Mouse (Mus musculus) brown adipose tissue, adult 24 weeks (tissue): ENCODE data around the gene Cyp2d11. TPM values are rescaled to one million over a fixed set of nuclear protein-coding genes. Genes with fewer than 3 reads are reported as not detected.
A peak's percentile ranks its signal among the peaks of the same experiment; 100 is the strongest.
"Not testable (repeated sequence)": the region's sequence is repeated elsewhere in the genome, so short reads cannot be mapped to it uniquely, and the experiment has no call there.

Experiments
- H3K27ac ChIP-seq: fragments of 200-500 bp; replicated peaks from 2 replicates; pipeline ENCODE4 v1.5.1; 2012; ENCODE audit warnings: low read depth, mild to moderate bottlenecking, low read length
- H3K4me1 ChIP-seq: fragments of 200-500 bp; 2 replicates; pipeline ENCODE4 v1.6.1; 2012; ENCODE audit warnings: low read length, mixed read lengths; ENCODE audit not compliant: control insufficient read depth, insufficient read depth, insufficient read length
- H3K4me3 ChIP-seq: fragments of 200-500 bp; 2 replicates; pipeline ENCODE4 v1.5.1; 2012; ENCODE audit warnings: low read depth, mild to moderate bottlenecking, low read length, moderate library complexity; ENCODE audit not compliant: insufficient read depth
- polyA plus RNA-seq: library from polyadenylated mRNA; stranded (reverse); fragments of >200 nt; gene quantifications from 2 replicates; pipeline ENCODE4 v1.2.4, GENCODE M21; 2012; ENCODE audit not compliant: missing spikeins, insufficient read depth, insufficient read length

Cyp2d11 gene
- polyA plus RNA-seq, 1 experiment, result not detected

DNA sequence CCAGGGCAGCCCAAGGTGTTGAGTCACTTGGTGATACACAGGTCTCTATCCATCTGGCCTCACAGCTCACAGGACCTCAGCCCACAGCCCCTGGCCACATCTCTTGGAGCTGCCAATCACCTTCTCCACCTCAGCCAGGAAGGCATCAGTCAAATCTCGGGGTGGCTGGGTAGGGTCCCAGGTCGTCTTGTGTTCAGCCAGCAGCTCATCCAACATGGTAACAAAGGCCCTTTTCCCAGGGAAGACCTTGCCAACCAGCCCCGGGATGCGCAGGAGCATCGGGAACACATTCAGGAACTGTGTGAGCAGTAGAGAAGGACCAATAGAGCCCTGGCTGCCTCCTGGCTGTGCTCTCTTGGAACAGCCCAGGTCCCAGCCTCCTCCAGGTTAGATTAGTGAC lies 20.8 kb downstream of the Cyp2d11 start:
- Histone ChIP-seq H3K27ac (no peak overlapping the region), H3K4me3 (no peak overlapping the region), H3K4me1 (peaks cover 20% of the 10 kb centered on the region)

DNA sequence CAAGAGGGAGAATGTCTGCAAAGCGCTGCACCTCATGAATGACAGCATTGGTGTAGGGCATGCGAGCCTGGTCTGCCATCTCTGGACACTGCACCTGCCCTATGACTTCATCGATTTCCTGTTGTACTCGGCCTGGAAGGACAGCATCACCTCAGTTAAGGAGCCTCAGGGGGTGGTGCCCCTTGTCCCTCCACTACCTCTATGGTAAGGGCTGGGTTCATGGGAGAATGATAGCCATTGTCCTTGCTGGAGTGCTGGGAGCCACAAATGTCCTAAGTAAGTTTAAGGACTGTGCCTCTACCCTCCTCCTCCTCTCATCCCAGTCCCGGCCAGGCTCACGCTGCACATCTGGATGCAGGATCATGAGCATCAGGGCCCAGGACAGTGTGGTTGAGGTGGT lies 21.4 kb downstream of the Cyp2d11 start:
- Histone ChIP-seq H3K4me3 (no peak overlapping the region), H3K4me1 (peaks cover 15% of the 10 kb centered on the region), H3K27ac (no peak overlapping the region)

DNA sequence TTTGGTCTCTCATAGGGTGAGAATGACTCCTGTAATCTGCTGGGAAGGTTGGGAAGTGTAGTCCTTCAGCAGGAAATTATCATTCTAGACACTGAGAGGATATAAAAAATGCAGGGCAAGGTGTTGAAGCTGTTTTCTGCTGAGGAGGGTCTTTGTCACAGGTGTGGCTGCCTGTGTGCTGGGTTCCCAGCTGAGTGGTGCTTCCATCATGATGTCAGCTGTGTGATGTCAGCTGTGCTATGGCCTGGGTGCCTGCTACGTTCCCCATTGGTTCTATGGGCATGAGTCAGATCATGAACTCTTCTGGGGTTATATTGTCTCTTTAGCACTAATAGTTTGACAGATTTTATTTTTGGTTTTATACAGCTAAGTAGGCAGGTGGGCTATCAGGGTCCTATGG lies 25.0 kb downstream of the Cyp2d11 start:
- no peak overlapping the region for H3K27ac ChIP-seq
- peaks cover 3% of the 10 kb centered on the region for H3K4me1 ChIP-seq
- H3K4me3 ChIP-seq, result no peak overlapping the region

DNA sequence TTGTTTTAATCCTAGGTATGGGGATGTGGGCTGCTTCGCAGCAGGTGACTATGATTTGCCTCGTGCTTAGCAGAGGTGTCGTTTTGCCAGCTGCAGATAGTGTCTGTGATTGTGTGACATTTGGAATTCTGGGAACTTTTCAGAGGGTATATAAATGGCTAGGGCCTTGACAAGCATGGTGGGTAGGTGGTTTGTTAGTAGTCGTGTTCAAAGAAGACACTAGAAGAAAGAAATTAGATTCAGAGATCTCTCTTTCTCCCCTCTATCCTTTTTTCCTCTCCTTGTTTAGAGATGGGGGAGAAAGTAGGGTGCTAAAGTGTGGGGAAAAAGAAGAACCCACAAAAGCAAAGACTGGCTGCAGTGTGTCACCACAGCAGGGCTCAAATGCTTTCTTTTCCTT lies 25.7 kb downstream of the Cyp2d11 start:
- no peak overlapping the region for H3K4me3 ChIP-seq
- peaks cover 3% of the 10 kb centered on the region for H3K4me1 ChIP-seq
- H3K27ac ChIP-seq, result no peak overlapping the region

DNA sequence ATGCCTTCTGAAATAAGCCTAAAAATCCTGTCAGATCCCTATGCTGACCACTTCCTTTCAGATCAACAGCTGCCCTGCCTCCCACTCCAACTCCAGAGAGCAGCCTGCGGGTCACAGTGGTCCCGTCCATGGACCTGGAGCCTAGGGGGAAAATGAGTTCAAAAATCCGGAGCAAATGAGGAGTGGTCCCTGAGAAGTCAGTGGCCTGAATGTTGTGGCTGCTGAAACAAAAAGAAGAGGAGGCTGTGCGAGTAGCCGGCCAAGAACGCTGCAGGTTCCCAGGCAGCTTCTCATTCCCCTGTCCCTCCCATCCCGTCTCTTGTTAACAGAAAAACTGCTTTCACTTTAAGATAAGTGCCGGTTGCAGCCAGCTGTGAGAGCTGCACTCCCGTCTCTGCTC lies 29.3 kb downstream of the Cyp2d11 start:
- H3K4me1 ChIP-seq, result not testable (repeated sequence)
- peak overlapping the region; percentile 64 for H3K4me3 ChIP-seq
- H3K27ac ChIP-seq, result peak overlapping the region; percentile 88

DNA sequence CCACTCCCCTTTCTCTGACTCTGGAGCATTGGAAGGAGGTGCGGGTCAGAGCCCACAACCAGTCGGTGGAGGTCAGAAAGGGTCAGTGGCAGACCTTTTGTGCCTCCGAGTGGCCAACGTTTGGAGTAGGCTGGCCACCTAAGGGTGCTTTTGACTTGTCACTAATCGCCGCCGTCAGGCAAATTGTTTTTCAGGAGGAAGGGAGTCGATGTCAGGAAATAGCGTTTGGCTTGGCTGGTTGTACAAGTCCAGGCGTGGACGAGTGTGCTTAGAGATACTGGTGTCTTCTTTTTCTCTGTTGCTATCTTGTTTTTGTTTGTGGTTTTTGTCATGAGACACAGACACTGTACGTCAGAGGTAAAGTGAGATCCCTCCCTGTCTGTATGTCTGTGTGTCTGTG lies 30.0 kb downstream of the Cyp2d11 start:
- H3K27ac ChIP-seq, H3K4me1 ChIP-seq, H3K4me3 ChIP-seq: not testable (repeated sequence)

DNA sequence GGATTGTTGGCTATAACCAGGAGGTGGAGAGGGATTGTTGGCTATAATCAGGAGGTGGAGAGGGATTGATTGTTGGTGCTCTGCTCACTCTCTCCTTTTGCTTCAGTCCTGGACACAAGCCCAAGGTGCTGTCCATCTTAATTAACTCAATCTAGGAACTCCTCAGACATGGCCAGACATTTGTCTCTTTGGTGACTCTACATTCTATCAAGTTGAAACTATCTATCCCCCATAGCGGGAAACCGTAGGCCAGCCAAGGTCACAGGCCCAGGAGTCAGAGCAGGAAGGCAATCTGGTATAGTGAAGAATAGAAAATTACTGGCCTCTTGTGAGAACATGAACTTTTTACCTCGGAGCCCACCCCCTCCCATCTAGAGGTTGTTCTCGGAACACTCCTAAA lies 31.6 kb downstream of the Cyp2d11 start:
- peak overlapping the region; percentile 79 for H3K27ac ChIP-seq
- H3K4me3 ChIP-seq, result no peak overlapping the region
- peaks cover 14% of the 10 kb centered on the region for H3K4me1 ChIP-seq

DNA sequence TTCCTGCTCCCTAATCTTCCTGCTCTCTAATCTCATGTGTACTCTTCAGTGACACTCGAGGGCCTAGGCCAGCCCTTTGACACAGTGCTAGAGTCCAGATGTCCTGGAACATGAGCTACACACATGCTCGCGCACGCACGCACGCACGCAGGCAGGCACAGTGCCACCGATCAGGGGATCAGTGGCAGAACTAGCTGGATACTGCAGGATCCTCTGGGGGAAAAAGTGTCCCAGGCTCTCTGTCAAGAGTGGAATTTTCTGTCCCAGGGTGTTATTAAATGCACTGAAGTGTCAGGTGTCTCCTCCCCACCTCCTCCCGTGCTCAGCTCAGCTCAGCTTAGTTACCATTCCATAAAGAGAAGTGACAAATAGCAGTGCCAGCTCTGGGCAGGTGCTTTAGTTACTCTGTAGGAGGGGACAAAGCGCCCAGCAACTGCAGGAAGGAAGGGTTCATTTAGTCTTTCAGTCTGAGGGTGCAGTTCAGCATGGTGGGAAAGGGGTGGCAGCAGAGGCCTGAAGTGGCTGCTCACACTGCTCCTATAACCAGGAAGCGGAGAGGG lies 32.3 kb downstream of the Cyp2d11 start:
- Histone ChIP-seq H3K4me3 (no peak overlapping the region), H3K4me1 (peaks cover 14% of the 10 kb centered on the region), H3K27ac (peak overlapping the region; percentile 28)

DNA sequence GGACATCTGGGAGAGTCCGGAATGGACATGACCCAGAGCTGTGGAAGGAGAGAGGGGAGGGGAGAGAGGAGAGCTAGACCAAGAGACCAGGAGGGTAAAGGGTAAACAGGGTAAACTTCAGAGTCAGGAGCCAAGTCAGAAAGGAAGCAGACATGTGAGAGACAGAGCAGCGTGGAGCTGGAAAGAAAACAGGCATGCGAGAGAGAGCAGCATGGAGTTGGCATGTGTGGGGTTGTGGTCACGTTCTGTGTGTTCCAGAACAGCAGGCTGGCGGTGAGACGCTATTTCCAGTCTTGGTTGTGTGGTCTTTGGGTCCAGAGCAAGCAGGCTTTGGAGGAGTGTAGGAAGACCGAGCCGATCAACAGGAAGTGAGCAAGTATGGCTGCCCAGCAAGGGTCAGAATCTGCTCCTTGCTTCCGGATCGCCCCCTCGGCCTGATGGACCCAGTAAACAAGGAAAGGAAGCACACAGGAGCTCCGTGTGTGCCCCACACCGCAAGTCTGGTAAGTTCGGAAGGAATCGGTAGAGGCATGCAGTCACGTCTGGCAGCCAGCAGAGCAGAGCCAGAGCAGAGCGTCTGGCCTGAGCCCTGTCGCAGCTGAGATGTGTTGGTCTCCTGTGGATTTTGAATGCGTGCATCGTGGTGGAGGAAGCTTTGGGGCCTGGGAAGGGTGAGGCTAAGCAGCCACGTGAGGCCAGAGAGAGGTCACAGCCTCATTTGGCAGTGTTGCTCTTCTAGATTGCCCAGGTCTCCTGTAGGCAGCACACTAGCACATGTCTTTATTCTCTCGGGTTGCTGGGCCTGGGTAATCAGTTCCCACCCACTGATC lies 35.2 kb downstream of the Cyp2d11 start:
- H3K4me1 ChIP-seq, result peaks cover 14% of the 10 kb centered on the region
- H3K27ac ChIP-seq, result peak overlapping the region; percentile 74
- peak overlapping the region; percentile 37 for H3K4me3 ChIP-seq

DNA sequence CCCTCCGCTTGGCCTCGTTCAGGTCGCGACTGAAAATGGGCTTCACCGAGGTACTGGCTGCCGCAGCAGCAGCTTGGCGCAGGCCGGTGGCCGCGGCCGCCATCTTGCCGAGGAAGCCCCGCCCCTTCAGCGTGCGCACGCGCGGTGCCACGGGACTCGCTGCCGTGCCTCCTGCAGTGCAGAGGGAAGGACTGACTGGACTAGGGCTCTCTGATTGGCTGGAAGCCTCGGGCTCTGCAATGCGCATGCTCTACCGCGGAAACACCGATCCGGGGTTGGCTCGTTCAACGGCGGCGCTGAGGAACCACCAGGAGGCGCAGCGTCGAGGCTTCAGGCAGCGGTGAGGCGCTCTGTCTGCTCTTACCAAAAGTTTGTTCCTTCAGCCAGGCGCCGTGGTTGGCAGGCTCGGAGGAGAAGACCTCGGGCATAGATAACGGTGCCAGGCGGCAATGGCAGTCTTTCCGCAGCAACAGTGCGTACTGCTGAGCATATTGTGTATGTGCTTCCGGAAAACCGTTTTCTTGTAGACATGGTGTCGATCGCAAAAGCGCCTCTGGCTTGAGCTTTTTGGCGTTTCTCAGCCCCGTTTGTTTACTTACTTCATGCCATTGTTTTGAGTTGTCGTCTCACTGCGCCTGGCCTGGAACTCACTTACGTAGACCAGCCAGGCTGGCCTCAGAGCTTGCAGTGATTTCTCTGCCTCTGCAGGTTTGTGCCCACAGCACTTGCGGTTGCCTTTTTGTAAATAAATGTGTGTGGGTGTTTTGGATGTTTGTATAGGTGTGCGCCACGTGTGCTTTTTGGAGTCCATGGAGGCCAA lies 39.5 kb downstream of the Cyp2d11 start, which contains the start of gene Ndufa6:
Gene Ndufa6 (minus strand): TSS at position 197 of the 820 bp plus-strand sequence.
- Histone ChIP-seq H3K4me1 (peaks cover 6% of the 10 kb centered on the region), H3K4me3 (peak within 1 kb of the TSS; percentile 86), H3K27ac (peak within 1 kb of the TSS; percentile 95)

DNA sequence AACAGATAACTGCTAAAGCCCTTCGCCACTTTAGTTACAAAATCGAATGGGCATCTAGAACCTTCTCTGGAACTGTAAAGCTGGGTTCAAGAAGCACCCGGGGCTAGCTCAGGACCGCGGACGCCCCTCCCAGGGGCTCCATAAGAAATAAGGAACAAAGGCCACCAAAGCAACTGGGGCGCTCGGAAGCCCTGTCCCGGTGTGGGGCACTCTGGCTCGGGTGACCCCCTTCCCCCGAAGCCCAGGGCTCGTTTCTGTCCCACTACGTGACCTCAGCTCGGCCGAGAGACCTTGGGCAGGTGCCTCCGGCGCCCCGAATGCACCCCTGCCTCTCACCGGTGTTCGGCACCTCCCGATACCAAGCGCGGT lies 40.1 kb downstream of the Cyp2d11 start:
- Histone ChIP-seq H3K4me1 (peaks cover 5% of the 10 kb centered on the region), H3K27ac (peak overlapping the region; percentile 95), H3K4me3 (peak overlapping the region; percentile 86)

DNA sequence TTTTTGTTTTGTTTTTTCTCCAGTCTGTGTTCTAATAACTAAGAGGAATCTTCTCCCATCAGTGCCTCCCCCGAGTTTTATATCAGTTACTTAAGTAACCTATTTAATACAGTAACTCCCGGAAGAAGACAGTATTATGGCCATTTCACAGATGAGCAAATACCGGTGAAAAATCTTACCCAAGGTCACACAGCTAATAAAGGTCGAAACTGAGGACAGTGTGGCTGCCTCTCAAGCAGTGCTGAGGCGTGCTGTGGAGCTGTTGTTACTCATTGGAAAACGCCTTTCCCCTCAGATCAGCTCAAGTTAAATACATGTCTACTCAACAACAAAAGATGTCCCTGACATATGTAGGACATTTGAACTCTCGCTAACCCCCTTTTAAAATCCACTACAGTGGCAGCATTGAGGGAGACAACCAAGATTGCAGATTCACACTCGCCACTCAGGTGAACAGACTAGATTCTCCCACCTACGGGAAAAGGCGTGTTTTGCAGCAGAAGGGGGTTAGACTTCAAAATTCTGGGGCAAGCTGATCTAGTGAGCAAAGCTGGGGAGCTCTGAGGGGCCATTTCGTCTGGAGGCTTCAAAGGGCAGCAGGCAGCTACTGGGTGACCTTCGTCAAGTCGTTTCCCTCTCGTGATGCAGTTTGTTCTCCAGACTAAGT lies 40.6 kb downstream of the Cyp2d11 start:
- peak overlapping the region; percentile 86 for H3K4me3 ChIP-seq
- H3K4me1 ChIP-seq, result no peaks in the 10 kb centered on the region; the same call in 1 of the 2 replicates
- peak overlapping the region; percentile 95 for H3K27ac ChIP-seq

DNA sequence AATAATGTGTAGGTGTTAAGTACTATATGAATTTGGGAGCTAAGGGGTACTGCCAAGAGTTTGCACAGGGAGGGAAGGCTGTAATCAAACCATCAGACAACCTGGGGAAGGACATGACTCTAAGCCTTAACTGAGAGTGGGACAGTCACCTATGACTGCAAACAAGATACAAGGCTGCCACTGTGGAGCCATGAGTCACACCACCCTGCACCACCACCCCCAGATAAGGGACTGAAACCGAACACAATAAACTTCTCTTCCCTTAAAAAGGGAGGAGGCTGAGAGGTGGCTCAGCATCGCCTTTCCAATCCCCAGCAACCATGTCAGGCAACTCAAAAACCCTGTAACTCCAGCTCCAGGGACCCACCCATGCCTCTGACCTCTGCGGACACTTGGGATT lies 42.3 kb downstream of the Cyp2d11 start:
- peaks cover 8% of the 10 kb centered on the region for H3K4me1 ChIP-seq
- no peak overlapping the region for H3K4me3 ChIP-seq
- H3K27ac ChIP-seq, result 0 out of 2 replicates have a peak overlapping the region, but pooled peaks have one; percentile 10

DNA sequence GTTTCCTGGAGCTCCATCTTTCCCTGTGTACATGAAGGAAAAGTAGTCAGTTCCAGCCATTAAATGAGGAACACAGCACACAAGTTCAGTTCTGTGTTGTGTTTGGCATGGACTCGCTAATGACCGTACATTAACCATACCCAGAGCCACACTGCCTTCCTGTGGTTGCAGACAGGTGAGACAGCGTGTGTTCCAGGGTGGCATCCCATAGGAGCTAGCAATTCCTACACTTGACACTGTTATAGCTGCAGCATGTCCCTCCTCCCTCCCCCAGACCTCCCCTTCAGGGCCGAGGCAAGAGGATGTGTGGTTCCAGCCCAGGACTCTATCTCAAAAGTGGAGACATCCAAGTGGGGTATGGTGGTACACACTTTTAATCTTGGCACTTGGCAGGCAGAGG lies 43.5 kb downstream of the Cyp2d11 start:
- H3K27ac ChIP-seq, result no peak overlapping the region
- peaks cover 8% of the 10 kb centered on the region for H3K4me1 ChIP-seq
- H3K4me3 ChIP-seq, result no peak overlapping the region

DNA sequence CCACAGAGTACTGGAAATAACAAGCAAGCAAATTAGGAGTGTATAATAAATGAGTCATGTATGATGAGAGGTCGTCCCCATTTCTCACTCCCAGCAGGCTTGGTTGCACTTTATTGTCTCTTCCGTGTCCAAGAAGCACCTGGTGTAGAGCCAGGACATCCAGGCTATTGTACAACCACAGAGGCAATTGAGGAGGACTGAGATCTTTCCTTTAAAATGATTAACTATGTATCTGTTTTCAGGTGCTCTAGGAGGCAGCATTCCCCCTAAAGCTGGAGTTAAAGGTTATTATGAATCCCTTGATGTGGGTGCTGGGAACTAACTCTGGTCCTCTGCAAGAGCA lies 44.9 kb downstream of the Cyp2d11 start:
- Histone ChIP-seq H3K4me3 (no peak overlapping the region), H3K4me1 (peaks cover 8% of the 10 kb centered on the region), H3K27ac (peak overlapping the region; percentile 27; the same call in 1 of the 2 replicates)
